Mouse (Mus musculus) cortical plate, adult 2 months (tissue): ENCODE data around the gene Cdca7l.

Source experiments
- CTCF ChIP-seq: fragments of 200-500 bp; IDR thresholded peaks from 2 replicates; pipeline ENCODE4 v1.5.1; 2011; ENCODE audit warnings: mild to moderate bottlenecking, control low read depth, low read length; ENCODE audit not compliant: insufficient read depth; ENCODE audit errors: extremely low read depth
- POLR2A ChIP-seq: fragments of 200-500 bp; IDR thresholded peaks from 2 replicates; pipeline ENCODE4 v1.6.1; 2011; ENCODE audit warnings: mild to moderate bottlenecking, low read length, control low read depth; ENCODE audit not compliant: insufficient read depth; ENCODE audit errors: extremely low read depth

- TF ChIP-seq CTCF = no peak
- no peak for TF ChIP-seq POLR2A
Observed at GRCm38 (mm10) chr12:117850472-117850871, 46.4 kb downstream of the Cdca7l start.
